Mouse (Mus musculus): ENCODE results near the gene Gm20767. TPM values are rescaled to one million over a fixed set of nuclear protein-coding genes. Genes with fewer than 3 reads are reported as not detected.
"Not testable (repeated sequence)": the region's sequence is repeated elsewhere in the genome, so short reads cannot be mapped to it uniquely, and the experiment has no call there.

Gm20767 gene
- polyA plus RNA-seq (2014; fragmentation: Nextera tagmentation; extraction: Ambion mirVana) = not detected in 2 replicates

GRCm38 (mm10) chr13:120139946-120140345, at the start of gene Gm20767:
Gm20767 (plus strand) TSS chr13:120140246.
- H3K9me3 ChIP-seq (ENCODE audit: control insufficient read depth, low read length); H3K4me1 ChIP-seq (ENCODE audit: control insufficient read depth, insufficient read depth, low read length); H3K27ac ChIP-seq (ENCODE audit: low read depth, low read length); ATAC-seq (ENCODE audit: low read depth); H3K4me2 ChIP-seq (ENCODE audit: low read depth, low read length); H3K9ac ChIP-seq (replicated peaks; ENCODE audit: low read depth, low read length); H3K36me3 ChIP-seq (ENCODE audit: control insufficient read depth, insufficient read depth, low read length); H3K27me3 ChIP-seq (ENCODE audit: control insufficient read depth, insufficient read depth, low read length); H3K4me3 ChIP-seq (ENCODE audit: low read depth, low read length): not testable (repeated sequence)
- WGBS = 80% methylated on average over 1 of the region's 5 CpGs

GRCm38 (mm10) chr13:120092950-120093349, 47.1 kb upstream of the Gm20767 start:
- not testable (repeated sequence) for H3K9me3 ChIP-seq (ENCODE audit: control insufficient read depth, low read length); ATAC-seq (ENCODE audit: low read depth); H3K27ac ChIP-seq (ENCODE audit: low read depth, low read length); H3K4me2 ChIP-seq (ENCODE audit: low read depth, low read length); H3K36me3 ChIP-seq (ENCODE audit: control insufficient read depth, insufficient read depth, low read length); H3K27me3 ChIP-seq (ENCODE audit: control insufficient read depth, insufficient read depth, low read length); H3K9ac ChIP-seq (replicated peaks; ENCODE audit: low read depth, low read length); H3K4me1 ChIP-seq (ENCODE audit: control insufficient read depth, insufficient read depth, low read length); H3K4me3 ChIP-seq (ENCODE audit: low read depth, low read length)
- WGBS = no CpG with 5 or more reads among the region's 13 CpGs

GRCm38 (mm10) chr13:120096241-120096937, 43.7 kb upstream of the Gm20767 start:
- not testable (repeated sequence) for H3K4me3 ChIP-seq (ENCODE audit: low read depth, low read length); H3K27ac ChIP-seq (ENCODE audit: low read depth, low read length); H3K27me3 ChIP-seq (ENCODE audit: control insufficient read depth, insufficient read depth, low read length); H3K4me1 ChIP-seq (ENCODE audit: control insufficient read depth, insufficient read depth, low read length); H3K36me3 ChIP-seq (ENCODE audit: control insufficient read depth, insufficient read depth, low read length); H3K9ac ChIP-seq (replicated peaks; ENCODE audit: low read depth, low read length); H3K9me3 ChIP-seq (ENCODE audit: control insufficient read depth, low read length); H3K4me2 ChIP-seq (ENCODE audit: low read depth, low read length)
- ATAC-seq (ENCODE audit: low read depth) = peak; percentile 42; the same call in 1 of the 2 replicates
- WGBS = under 1% methylated on average over 21 of the region's 38 CpGs

- H3K36me3 ChIP-seq (ENCODE audit: control insufficient read depth, insufficient read depth, low read length); H3K4me1 ChIP-seq (ENCODE audit: control insufficient read depth, insufficient read depth, low read length); H3K4me3 ChIP-seq (ENCODE audit: low read depth, low read length); H3K4me2 ChIP-seq (ENCODE audit: low read depth, low read length); H3K27me3 ChIP-seq (ENCODE audit: control insufficient read depth, insufficient read depth, low read length); H3K27ac ChIP-seq (ENCODE audit: low read depth, low read length); H3K9ac ChIP-seq (replicated peaks; ENCODE audit: low read depth, low read length); H3K9me3 ChIP-seq (ENCODE audit: control insufficient read depth, low read length): not testable (repeated sequence)
- WGBS = 0% methylated on average over 5 of the region's 13 CpGs
- 0 out of 2 replicates have a peak, but pooled peaks have one; percentile 20 for ATAC-seq (ENCODE audit: low read depth)
These were observed 43.1 kb upstream of the Gm20767 start for GRCm38 (mm10) chr13:120096938-120097256.

GRCm38 (mm10) chr13:120099327-120099726, 40.7 kb upstream of the Gm20767 start:
- H3K9me3 ChIP-seq (ENCODE audit: control insufficient read depth, low read length); H3K4me1 ChIP-seq (ENCODE audit: control insufficient read depth, insufficient read depth, low read length); H3K27ac ChIP-seq (ENCODE audit: low read depth, low read length); ATAC-seq (ENCODE audit: low read depth); H3K36me3 ChIP-seq (ENCODE audit: control insufficient read depth, insufficient read depth, low read length); H3K9ac ChIP-seq (replicated peaks; ENCODE audit: low read depth, low read length); H3K27me3 ChIP-seq (ENCODE audit: control insufficient read depth, insufficient read depth, low read length); H3K4me2 ChIP-seq (ENCODE audit: low read depth, low read length); H3K4me3 ChIP-seq (ENCODE audit: low read depth, low read length): not testable (repeated sequence)
- WGBS = no CpG with 5 or more reads among the region's 5 CpGs

GRCm38 (mm10) chr13:120106504-120106903, 33.5 kb upstream of the Gm20767 start:
- not testable (repeated sequence) for H3K9ac ChIP-seq (replicated peaks; ENCODE audit: low read depth, low read length); ATAC-seq (ENCODE audit: low read depth)

GRCm38 (mm10) chr13:120107000-120107399, 33.0 kb upstream of the Gm20767 start:
- not testable (repeated sequence) for H3K4me1 ChIP-seq (ENCODE audit: control insufficient read depth, insufficient read depth, low read length); H3K36me3 ChIP-seq (ENCODE audit: control insufficient read depth, insufficient read depth, low read length); H3K27me3 ChIP-seq (ENCODE audit: control insufficient read depth, insufficient read depth, low read length); H3K4me2 ChIP-seq (ENCODE audit: low read depth, low read length); H3K27ac ChIP-seq (ENCODE audit: low read depth, low read length); H3K4me3 ChIP-seq (ENCODE audit: low read depth, low read length); ATAC-seq (ENCODE audit: low read depth); H3K9me3 ChIP-seq (ENCODE audit: control insufficient read depth, low read length); H3K9ac ChIP-seq (replicated peaks; ENCODE audit: low read depth, low read length)
- WGBS = 81% methylated on average over 2 of the region's 2 CpGs

More at GRCm38 (mm10) chr13:120106504-120106903, 33.5 kb upstream of the Gm20767 start:
- H3K4me1 ChIP-seq (ENCODE audit: control insufficient read depth, insufficient read depth, low read length); H3K4me2 ChIP-seq (ENCODE audit: low read depth, low read length); H3K27me3 ChIP-seq (ENCODE audit: control insufficient read depth, insufficient read depth, low read length); H3K27ac ChIP-seq (ENCODE audit: low read depth, low read length); H3K4me3 ChIP-seq (ENCODE audit: low read depth, low read length); H3K36me3 ChIP-seq (ENCODE audit: control insufficient read depth, insufficient read depth, low read length); H3K9me3 ChIP-seq (ENCODE audit: control insufficient read depth, low read length): not testable (repeated sequence)
- WGBS = no CpG with 5 or more reads among the region's 5 CpGs

GRCm38 (mm10) chr13:120142348-120142747, 2.3 kb downstream of the Gm20767 start:
- not testable (repeated sequence) for H3K4me2 ChIP-seq (ENCODE audit: low read depth, low read length); H3K27ac ChIP-seq (ENCODE audit: low read depth, low read length); H3K4me3 ChIP-seq (ENCODE audit: low read depth, low read length); ATAC-seq (ENCODE audit: low read depth); H3K36me3 ChIP-seq (ENCODE audit: control insufficient read depth, insufficient read depth, low read length); H3K9ac ChIP-seq (replicated peaks; ENCODE audit: low read depth, low read length); H3K9me3 ChIP-seq (ENCODE audit: control insufficient read depth, low read length); H3K4me1 ChIP-seq (ENCODE audit: control insufficient read depth, insufficient read depth, low read length); H3K27me3 ChIP-seq (ENCODE audit: control insufficient read depth, insufficient read depth, low read length)
- 80% methylated on average over 2 of the region's 3 CpGs for WGBS

- H3K4me2 ChIP-seq (ENCODE audit: low read depth, low read length); H3K9ac ChIP-seq (replicated peaks; ENCODE audit: low read depth, low read length); H3K4me3 ChIP-seq (ENCODE audit: low read depth, low read length); H3K4me1 ChIP-seq (ENCODE audit: control insufficient read depth, insufficient read depth, low read length); H3K36me3 ChIP-seq (ENCODE audit: control insufficient read depth, insufficient read depth, low read length); ATAC-seq (ENCODE audit: low read depth); H3K9me3 ChIP-seq (ENCODE audit: control insufficient read depth, low read length); H3K27me3 ChIP-seq (ENCODE audit: control insufficient read depth, insufficient read depth, low read length); H3K27ac ChIP-seq (ENCODE audit: low read depth, low read length): not testable (repeated sequence)
- 71% methylated on average over 3 of the region's 4 CpGs for WGBS
These were observed 9.8 kb downstream of the Gm20767 start for GRCm38 (mm10) chr13:120149660-120150407.

Data from neural tube, embryonic 14.5 days (tissue).